Mouse (Mus musculus) megakaryocyte progenitor cell, adult 5-6 weeks (primary cell): ENCODE data around the gene Nanos1. TPM values are rescaled to one million over a fixed set of nuclear protein-coding genes. Genes with fewer than 3 reads are reported as not detected.

ENCODE experiments used
- ATAC-seq: replicated peaks from 2 replicates; pipeline ENCODE4 v1.8.0; 2016; ENCODE audit warnings: mild to moderate bottlenecking, moderate TSS enrichment, inconsistent platforms; ENCODE audit not compliant: poor library complexity
- total RNA-seq, 2 experiments: library from RNA; stranded (forward) in 1 of 2; stranded (reverse) in 1 of 2; fragments of 157-497, 149-512 nt in 1 of 2; fragments of 200-1000 nt in 1 of 2; gene quantifications; 2 replicates each; pipeline versions ENCODE4 v1.2.3 to v1.2.4; 2015 to 2017

Gene Nanos1
- 1.7 and 2.0 TPM in 2 replicates for total RNA-seq (2015)
- total RNA-seq (2017): 0.62 and 0.74 TPM in 2 replicates

DNA sequence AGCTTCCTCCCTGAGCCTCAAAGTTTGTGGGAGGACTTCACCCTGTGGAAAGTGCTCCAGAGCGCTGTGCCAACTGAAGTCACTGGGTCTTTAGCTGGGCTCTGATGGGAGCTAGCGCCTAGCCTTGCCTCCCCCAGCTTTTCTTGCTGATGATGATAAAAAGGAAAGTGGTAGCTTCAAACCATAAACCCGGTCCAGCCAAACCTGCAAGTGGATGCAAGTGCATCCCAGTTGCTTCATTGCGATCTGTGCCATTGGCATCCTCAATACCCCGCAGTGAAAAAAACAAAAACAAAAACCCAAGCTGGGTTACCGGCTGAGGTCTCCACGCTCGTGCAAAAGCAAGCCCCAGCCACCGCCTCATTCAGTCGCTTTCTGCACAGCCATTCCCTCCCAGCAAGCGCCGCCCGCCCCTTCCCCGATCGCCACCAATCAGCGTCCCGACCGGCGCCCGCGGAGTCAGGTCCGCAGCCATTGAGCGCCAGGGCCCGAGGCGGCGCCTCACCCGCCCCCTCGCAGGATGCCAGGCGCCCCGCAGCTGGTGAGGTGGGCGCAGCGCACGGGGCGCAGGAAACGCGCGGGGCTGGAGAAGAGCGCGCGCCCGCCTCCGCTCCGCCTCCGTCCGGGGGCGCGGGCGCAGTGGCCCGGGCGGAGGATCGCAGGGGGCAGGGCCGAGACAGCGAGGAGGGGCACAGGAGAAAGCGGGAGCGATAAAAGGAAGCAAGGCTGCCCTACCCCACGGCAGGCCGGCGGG, at the start of gene Nanos1:
Gene Nanos1 (plus strand): TSS at position 550 of the 754 bp plus-strand sequence.
- peak; percentile 87 for ATAC-seq

GRCm38 (mm10) chr19:60709193-60709900, 46.4 kb upstream of the Nanos1 start:
- peak; percentile 57 for ATAC-seq

DNA sequence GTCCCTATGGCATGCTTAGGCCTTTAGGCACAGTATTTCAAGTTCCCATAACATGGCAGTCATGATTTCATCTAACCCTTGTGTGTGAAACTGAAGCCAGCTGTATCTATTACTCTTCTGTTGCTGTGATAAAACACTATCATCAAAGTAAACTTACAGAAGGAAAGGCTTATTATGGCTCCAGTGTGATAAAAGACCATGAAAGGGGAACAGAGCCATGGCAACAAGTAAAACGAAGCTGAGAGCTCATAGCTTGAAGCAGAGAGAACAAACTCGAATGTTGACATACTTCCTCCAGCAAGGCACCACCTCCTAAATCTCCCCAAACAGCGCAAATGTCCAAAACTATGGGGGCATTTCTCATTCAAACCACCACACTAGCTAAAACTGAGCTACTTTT, 45.6 kb upstream of the Nanos1 start:
- ATAC-seq: no peak

- no peak for ATAC-seq
These were observed 43.2 kb upstream of the Nanos1 start for GRCm38 (mm10) chr19:60712577-60712976.

GRCm38 (mm10) chr19:60716381-60716780, 39.4 kb upstream of the Nanos1 start:
- ATAC-seq: no peak

DNA sequence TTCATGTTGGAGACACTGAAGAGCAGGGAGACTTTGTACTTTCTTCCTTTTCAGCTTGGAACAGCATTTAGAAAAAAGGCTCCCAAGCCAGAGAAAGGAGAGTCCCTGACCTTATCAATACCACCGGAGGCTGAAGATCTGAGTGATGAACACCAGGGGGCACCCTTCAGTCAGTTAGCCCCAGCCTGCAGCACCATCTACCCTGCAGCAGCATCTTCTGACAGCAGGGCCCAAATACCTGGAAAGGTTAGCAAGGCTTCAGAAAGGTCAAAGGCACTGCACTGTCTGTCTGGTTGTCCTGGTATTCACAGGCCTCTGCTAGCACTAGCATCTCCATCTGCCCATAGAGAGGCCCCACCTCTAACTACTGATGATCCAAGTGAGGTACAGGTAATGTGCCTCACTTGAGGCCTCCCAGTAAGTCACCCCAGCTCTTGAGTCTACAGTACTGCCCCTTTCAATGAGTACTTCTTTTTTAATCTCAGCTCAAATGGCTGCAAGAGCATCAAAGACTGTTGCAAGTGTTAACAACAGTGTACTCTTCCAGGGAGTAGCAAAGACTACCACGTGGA, 25.4 kb upstream of the Nanos1 start:
- peak; percentile 100 for ATAC-seq

DNA sequence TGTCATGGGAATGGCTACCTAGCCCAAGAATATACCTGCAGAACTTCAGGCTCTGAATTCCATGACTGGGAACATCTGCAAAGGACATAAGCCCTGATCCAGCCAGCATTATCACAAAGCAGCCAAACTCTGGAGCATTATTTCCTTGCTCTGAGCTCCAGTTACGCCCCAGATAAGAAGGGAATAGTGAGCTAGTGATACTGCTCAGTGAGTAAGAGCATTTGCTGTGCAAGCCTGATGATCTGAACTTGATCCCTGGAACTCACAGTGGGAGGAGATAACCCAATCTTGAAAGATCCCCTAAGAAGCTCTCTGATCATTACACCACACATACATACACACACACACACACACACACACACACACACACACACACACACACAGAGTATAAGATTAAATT, 24.5 kb upstream of the Nanos1 start:
- no peak for ATAC-seq

DNA sequence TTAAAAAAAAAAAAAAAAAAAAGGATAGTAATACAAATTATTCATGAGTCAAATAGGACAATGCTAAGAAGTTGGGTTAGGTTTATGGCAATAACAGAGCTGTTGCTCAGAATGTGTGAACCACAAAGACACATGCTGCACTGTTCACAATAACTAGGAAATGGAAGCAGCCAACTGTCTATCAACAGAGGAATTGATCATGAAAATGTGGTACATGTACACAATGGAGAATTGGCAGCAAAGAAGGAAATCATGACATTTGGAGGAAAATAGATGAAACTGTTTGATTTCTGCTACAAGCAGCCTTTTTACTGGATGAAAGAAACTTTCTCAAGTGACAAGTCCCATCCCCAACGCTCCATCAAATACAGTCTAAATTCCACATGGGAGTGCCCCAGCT, 23.8 kb upstream of the Nanos1 start:
- ATAC-seq: no peak

GRCm38 (mm10) chr19:60740560-60740959, 15.2 kb upstream of the Nanos1 start:
- ATAC-seq: no peak

DNA sequence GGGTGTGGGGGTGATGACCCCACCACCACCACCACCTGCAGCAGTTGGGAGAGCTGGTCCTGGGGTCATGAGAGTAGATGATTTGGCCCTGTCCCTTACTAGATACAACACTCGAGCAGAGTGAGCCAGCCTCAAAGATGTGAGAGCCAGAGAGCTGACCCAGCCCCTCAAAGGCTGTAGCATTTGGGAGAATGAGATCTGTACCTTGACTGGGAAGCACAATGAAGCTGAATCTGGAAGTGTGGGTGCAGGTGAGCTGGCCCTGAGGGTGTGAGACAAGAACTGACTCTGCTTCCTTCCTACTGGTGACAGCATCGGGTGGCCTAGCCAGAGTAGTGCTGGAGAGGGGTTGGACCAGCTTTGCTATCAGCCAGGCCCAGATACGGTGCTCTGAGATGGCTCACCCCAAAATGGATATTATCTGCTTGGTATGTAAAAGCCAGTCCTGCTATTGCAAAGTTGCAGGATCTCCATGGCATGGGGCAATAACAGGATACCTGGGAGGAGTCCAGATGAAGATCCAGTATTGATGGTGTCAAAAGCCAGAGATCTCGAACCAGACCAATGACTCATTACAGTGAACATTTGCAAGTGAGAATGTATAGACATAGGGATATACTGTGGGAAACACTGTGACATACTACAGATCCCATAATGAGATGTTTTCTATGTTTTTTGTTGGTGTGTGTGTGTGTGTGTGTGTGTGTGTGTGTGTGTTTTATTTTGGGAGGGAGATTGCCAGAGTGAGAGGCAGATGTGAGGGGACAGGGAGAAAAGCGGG, 11.8 kb upstream of the Nanos1 start:
- peak; percentile 93 for ATAC-seq

DNA sequence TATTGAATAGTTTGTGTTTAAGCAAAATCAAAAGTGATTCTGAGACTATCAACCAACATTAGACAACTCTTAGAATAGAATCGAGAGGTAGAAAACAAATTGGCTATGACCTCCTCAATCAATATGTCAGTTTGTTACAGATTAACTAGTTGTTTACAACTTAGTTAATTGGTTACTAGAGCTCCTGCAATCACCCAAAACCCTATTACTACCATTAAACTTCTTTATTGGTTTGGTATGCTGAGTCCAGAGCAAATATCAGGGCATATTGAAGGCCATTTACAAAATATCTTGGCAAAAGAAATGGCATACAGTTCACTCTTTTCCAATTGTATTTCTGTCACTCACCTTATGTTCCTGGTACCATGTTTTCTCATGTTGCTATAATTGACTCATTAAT, 8.0 kb upstream of the Nanos1 start:
- no peak for ATAC-seq

- ATAC-seq: peak; percentile 27
These were observed 658 bp downstream of the Nanos1 start for GRCm38 (mm10) chr19:60756192-60757098.

DNA sequence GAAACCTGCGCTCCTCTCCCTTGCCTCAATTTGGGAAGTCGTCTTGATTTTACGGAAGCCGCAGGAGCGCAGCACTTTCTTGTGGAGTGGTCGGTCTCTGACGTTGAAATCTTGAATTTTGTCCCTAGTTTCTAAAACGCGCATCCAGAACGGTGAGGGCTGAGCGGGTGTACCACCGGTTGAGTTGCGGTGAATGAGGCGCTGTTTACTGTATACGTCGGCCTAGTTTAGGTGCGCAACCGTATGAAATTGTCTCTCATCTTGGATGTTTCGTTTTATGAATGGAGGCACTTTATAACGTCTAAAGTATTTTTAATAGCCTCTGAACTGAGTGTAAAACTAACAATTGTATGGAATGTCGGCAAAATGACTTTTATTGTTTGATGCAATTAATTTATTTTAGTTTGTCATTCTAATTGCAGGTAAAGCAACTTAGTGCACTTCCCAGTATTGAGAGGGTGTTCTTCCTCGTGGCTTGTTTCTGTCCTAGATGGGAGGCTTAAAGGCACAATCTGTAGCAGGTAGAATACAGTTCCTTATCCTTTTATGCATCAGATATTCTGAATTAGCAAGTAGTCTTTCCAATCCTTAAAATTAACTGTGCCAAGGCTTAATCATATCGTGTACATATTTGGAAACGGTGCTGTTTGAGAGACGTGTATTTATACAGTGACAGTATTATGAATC, 1.5 kb downstream of the Nanos1 start:
- ATAC-seq: peak; percentile 0; the same call in 1 of the 2 replicates

- no peak for ATAC-seq
These were observed 3.4 kb downstream of the Nanos1 start for GRCm38 (mm10) chr19:60758896-60759835.

- no peak for ATAC-seq
These were observed 17.6 kb downstream of the Nanos1 start for GRCm38 (mm10) chr19:60773366-60773765.

- no peak for ATAC-seq
These were observed 26.2 kb downstream of the Nanos1 start for GRCm38 (mm10) chr19:60782034-60782433.

DNA sequence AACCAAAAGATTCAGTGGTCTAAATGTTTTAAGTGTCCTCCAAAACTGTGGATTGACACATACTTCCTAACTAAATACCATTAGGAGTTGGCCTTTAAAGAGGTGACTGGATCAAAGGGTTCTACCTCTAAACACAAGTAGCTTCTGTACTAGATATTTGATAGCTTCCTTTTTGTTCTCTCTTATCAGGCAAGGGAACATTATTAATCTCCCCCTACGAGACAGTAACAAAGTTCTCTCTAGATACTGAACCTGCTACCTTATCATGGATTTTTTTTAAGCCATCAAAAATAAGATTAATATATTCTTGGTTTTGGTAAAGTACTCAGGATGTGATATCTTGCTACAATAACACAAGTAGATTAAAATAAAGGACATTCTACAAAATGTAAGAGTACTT, 28.9 kb downstream of the Nanos1 start:
- no peak for ATAC-seq

DNA sequence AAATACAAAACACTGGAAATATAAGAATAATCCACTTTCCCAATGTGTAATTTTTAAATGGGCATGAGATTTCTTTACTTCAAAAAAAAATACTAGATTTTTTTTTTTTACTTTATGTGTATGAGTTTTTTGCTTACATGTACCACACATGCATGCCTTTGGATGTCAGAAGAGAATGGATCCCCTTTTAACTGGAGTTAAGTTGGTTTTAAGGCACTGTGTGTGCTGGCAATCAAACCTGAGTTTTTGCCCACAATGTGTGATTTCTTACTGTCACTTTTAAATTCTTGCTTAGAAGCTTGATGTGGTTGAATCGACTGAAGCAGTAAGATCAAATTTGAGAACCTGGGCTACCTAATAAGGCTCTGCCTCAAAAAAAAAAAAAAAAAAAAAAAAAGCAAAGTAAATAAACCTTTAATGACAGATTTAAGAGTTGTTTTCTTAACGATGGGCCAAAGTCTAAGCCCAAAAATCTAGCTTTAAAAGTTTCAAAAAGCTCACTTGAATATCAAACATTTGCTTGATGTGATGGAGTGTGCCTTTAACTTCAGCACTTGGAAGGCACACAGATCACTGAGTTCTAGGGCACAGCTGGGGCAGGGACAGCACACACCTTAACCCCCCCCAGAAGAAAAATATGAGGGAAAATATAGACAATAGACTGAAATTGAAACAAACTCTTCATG, 31.8 kb downstream of the Nanos1 start:
- ATAC-seq: no peak
